Mouse (Mus musculus) olfactory bulb, adult 2 months (tissue): Measurements from ENCODE around the gene Wnt7b.

Experiments
- CTCF ChIP-seq: fragments of 200-500 bp; IDR thresholded peaks from 2 replicates; pipeline ENCODE4 v1.5.1; 2012; ENCODE audit warnings: low read depth, mild to moderate bottlenecking, low read length, moderate library complexity; ENCODE audit not compliant: insufficient read depth
- POLR2A ChIP-seq: fragments of 200-500 bp; IDR thresholded peaks from 2 replicates; pipeline ENCODE4 v1.6.1; 2012; ENCODE audit warnings: mild to moderate bottlenecking, low read depth, low read length, moderate library complexity; ENCODE audit not compliant: insufficient read depth

DNA sequence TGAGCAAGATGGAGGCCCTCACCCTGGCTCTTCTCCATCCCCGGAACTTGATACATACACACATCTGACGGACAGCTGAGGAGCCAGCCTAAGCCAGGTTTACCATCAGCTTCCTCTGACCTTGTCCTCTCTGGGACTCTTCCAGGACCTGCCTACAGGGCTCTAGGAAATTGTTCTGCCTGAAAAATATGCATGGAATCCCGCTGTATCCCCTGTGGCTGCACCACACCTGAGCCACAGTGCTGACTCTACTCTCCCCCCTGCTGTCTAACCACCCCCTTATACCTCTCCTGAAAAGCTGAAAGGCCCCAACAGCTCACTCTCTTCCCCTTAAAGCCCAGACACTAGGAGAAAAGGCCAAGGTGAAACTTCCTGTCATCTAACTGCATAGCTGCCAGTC lies 52.4 kb downstream of the Wnt7b start:
- no peak for TF ChIP-seq CTCF
- no peak for TF ChIP-seq POLR2A
